Mouse (Mus musculus) brain, embryonic 14.5 days (tissue): Measurements from ENCODE around the gene Myh1.

Source experiments
- CTCF ChIP-seq: fragments of 200-500 bp; IDR thresholded peaks from 2 replicates; pipeline ENCODE4 v1.5.1; 2012; ENCODE audit warnings: inconsistent platforms, mild to moderate bottlenecking, moderate library complexity, borderline replicate concordance; ENCODE audit not compliant: insufficient read depth, insufficient read length; ENCODE audit errors: extremely low read depth
- POLR2A ChIP-seq: fragments of 200-500 bp; IDR thresholded peaks from 2 replicates; pipeline ENCODE4 v1.6.1; 2012; ENCODE audit warnings: mild to moderate bottlenecking, inconsistent platforms, borderline replicate concordance; ENCODE audit not compliant: poor library complexity, insufficient read depth, insufficient read length, severe bottlenecking; ENCODE audit errors: extremely low read depth

GRCm38 (mm10) chr11:67170727-67171126 lies 29.1 kb upstream of the Myh1 start, which contains the start of gene Myh2:
- TF ChIP-seq CTCF (no peak), POLR2A (no peak)
